Mouse (Mus musculus) adipocyte (in vitro differentiated cells): ENCODE data around the gene Olfr935.

Experiments used
- DNase-seq: peaks from one replicate; pipeline ENCODE4 v3.0.0-alpha.2; 2016; ENCODE audit warnings: low spot score

The Olfr935 gene

DNA sequence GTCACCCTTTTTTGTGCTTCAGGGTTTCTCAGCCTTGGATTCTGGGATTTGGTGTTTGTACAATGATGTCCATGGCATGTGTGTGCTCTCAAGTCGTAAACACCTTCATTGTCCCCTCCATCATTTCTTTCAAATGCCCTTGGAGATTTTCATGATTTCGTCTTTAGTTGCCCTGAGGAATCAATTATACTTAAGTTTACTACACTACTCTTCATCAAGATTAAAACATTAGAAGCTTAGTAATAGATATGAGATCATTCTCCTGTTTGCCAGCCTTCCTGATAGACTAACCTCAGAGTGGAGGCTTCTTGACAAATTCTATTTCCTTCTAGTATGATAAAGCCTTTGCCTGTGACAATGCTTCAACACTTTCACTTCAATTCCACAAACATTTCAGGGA is at the start of gene Olfr935:
TSS of gene Olfr935 (minus strand) at position 101 of the 400 bp plus-strand sequence.
- DNase-seq: no peak

DNA sequence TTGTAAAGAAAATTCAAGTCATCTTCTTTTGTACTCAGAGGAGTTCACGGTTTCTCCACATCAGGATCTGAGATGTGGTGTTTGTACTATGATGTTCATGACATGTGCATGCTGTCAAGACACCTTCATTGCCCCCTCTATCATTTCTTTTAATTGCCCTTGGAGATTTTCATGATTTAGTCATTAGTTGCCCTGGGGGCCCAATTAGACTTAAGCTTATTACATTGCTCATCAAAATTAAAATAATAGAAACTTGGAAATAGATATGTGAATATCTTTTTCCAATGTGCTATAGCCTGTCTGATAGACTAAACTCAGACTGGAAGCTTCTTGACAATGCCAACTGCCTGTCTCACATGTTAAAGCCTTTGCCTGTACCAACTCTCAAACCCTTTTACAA is 23.8 kb upstream of the Olfr935 start, which contains the start of gene Olfr146:
TSS of gene Olfr146 (minus strand) at position 101 of the 400 bp plus-strand sequence.
- no peak for DNase-seq

DNA sequence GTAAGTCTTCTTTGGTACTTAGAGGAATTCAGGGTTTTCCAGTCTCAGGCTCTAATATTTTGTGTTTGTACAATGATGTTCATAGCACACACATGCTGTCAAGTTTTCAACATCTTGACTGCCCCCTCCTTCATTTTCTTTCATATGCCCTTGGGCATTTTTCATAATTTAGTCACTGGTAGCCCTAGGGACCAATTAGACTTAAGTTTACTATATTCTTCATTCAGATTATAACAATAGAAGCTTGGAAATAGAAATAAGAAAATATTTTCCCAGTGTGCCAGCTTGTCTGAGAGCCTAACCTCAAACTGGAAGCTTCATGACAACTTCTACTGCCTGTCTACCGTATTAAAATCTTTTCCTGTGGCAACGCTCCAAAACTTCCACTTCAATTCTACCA is 11.3 kb downstream of the Olfr935 start, which contains the start of gene Olfr934:
TSS of gene Olfr934 (minus strand) at position 101 of the 400 bp plus-strand sequence.
- no peak for DNase-seq

DNA sequence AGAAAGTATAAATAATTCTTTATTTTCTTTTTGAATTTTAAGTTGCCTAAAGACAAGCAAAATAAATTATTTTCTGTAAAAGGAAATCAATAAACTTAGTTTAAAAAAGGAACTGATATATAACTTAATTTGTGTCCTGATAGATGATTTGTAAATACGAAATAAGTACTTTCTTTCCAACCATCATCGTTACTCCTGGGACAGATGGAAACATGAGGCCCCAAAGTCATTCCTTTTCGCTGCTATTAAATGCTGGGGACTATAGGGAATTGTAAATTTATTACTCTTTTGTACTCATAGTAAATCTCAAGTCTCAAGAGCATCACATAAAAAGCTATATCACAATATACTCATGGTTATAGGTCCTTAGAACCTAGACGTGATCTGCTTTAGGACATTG is 27.5 kb downstream of the Olfr935 start, which contains the start of gene Olfr933:
TSS of gene Olfr933 (plus strand) at position 301 of the 400 bp plus-strand sequence.
- DNase-seq: no peak

DNA sequence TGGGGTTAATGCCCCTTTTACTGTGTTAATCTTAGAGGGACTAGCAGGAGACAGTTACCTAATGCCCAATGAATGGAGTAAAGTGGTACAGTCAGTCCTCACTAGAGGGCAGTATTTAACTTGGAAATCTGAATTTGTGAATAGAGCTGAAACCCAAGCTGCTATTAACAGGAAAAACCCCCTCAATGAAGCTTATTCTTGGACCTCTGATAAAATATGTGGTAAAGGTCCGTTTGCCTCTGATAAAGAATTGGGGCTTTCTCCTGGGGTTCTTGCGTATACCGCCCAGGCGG is 45.4 kb downstream of the Olfr935 start:
- peak; percentile 9 for DNase-seq

DNA sequence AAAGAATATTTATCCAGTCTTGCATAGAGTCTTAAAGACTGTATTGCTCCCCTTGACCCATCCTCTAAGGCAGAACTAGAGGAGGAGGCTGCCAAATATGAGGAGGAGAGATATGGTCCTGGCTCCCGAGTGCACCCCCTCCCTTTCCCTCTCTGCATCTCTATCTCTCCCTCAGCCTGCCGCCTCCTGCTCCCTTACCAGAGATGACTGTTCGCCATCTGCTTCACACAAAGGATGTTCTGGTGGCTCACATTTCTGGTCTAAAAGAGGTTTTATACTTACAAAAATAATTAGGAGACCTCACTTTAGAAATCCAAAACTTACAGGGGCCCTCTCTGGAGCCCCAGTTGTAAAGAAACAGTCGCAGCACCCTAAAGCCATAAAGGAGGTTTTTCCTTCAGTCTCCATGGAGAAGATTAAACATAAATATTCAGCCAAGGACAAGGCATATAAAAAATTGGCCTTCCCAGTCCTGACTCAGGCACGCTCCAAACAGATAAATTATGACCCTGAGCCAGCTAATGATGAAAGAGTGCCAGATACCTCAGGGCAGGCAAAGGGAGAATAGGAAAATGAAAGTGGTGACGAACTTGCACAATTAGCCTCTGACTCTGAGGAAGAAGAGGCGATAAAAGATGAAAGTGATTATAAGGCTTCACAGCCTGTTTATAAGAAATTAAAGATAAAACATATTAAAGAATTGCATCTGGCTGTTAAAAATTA is 45.9 kb downstream of the Olfr935 start:
- no peak for DNase-seq
